Mouse (Mus musculus) E14TG2a.4 (cell line): ENCODE measurements around the gene Sstr3.

Experiments
- CTCF ChIP-seq: conservative IDR thresholded peaks from 2 replicates; pipeline ENCODE4 v1.5.1; 2014; ENCODE audit warnings: low read length
- POU5F1 ChIP-seq: IDR thresholded peaks from 2 replicates; pipeline ENCODE4 v1.6.1; 2014; ENCODE audit warnings: low read length, borderline replicate concordance

DNA sequence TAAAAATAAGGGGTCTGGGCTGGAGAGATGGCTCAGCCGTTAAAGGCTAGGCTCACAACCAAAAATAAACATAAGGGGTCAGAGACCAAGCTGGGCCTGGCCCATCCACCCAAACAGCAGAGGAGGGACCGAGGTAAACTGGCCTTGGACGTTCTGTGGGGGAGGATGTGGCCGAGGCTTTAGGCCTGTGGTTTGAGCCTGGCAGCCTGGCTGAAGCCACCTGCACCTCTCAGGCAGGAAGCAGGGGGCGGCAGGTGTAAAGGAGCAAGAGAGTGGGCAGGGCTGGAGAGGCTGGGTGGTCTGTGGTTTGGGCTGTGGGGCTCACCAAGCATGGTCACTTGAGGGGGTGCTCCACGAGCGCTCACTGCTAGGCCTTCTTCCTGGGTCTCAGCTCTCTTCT, 32.5 kb downstream of the Sstr3 start:
- no peak for TF ChIP-seq CTCF
- no peak for TF ChIP-seq POU5F1
